Mouse (Mus musculus) left cerebral cortex, postnatal 14 days (tissue): ENCODE data around the gene Vwa3b. TPM values are rescaled to one million over a fixed set of nuclear protein-coding genes. Genes with fewer than 3 reads are reported as not detected.
"Not testable (repeated sequence)": the region's sequence is repeated elsewhere in the genome, so short reads cannot be mapped to it uniquely, and the experiment has no call there.

Experiments used
- DNase-seq, 2 experiments: peaks; one replicate each; pipeline ENCODE4 v3.0.0; 2021 to 2022; ENCODE audit warnings: low spot score in 2 of 2, mixed read lengths in 1 of 2
- intact Hi-C: fragments of 180-260 bp; cut with DNase I; formaldehyde crosslinking; loops from one replicate; pipeline ENCODE4 v1.15.1; 2025
- total RNA-seq, 2 experiments: library from RNA; stranded (reverse); gene quantifications; 2 replicates each; pipeline ENCODE4 v1.2.3; 2021

Gene Vwa3b
- total RNA-seq, 2 experiments from 2014 or later: 1.8 to 3.2 TPM

DNA sequence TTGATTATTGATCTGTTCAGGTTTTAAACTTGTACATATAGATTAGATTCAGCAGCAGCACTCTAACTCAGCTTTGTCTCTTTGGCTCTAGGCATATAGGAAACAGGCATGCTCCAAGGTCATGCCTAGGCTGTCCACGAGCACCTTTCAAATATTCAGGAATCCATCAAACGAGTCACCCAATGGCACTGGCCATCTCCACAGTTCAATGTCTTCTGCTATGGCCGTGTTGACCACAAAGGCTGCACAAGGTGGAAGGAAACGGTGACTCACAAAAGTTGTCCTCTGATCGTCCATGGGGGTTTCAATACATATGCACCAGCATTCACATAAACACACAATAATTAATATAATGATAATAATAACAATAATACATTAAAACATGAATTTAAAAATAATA lies 21.4 kb upstream of the Vwa3b start:
- no peak for DNase-seq
- intact Hi-C loops: no loop called here

DNA sequence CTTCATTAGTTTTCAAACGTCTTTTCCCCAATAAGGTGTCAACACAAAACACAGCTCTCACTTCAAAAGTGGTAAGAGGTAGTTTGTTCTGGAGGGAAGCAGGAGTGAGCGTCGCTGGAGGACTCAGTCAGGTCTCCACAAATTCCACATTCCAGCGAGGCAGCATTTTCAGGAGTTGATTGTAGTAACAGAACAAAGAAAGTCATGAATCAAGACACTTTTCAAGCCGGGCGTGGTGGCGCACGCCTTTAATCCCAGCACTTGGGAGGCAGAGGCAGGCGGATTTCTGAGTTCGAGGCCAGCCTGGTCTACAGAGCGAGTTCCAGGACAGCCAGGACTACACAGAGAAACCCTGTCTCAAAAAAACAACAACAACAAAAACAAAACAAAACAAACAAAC lies 19.9 kb upstream of the Vwa3b start:
- DNase-seq, intact Hi-C loops: not testable (repeated sequence)

DNA sequence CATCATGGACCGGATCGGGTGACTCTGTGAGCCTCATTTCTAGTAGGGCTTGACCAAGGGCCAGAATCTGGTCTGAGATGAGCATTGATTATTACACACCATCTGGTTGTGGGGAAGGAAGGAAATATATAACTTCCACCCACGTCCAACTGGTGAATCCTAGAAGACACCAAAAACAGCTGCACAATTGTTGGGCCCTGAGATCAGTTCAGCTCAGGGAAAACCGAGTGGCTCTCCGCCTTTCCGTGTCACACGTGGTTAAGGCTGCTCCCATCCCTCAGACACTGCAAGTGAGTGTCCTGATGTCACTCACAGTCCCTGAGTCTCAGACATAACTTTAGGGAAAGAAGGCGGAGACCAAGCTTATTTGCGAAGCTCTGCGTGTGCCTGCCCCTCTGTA lies 16.5 kb upstream of the Vwa3b start:
- DNase-seq: peak in 1 of 2 experiments; percentile 6
- intact Hi-C loops: no loop called here

DNA sequence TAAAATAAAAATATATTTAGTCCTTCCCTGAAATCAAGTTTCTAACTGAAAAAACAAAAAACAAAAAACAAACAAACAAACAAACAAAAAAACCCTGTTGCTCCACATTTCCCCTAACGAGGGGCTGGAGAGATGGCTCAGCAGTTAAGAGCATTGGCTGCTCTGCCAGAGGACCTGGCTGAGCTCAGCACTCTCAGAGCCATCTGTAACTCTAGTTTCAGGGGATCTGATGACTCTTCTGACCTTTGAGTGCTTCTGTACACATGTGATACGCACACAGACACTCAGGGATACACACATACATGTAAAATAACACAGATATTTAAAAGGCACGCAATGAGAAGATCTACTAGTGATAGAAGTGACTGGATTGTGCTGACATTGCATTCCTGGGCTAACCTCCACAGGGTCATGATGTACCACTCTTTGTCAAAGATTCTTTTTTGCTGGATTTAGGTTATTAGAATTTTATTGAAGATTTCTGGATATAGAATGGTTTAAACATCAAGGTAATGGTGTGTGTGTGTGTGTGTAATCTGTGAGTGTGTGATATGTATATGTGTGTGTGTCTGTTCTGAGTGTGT lies 14.7 kb upstream of the Vwa3b start:
- intact Hi-C loops: no loop called here
- no peak for DNase-seq

DNA sequence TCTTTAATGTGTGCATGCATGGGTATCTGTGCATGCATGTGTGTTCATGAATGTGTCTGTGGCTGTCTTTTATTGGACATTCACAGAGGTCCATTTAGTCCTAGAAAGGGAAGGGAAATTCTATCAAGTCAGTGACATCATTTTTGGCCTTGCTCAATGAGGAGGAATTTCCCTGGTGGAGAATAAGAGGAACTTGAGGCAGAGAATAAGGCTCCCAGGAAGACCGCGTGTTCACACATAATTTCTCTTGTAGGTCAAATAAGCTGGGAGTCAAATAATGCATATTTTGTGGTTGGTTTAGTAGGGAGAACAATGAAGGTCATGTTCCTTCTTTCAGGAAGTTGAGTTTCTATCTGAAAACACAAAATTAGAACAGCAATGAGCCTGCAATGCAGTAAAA lies 13.4 kb upstream of the Vwa3b start:
- DNase-seq: no peak
- intact Hi-C loops: no loop called here

DNA sequence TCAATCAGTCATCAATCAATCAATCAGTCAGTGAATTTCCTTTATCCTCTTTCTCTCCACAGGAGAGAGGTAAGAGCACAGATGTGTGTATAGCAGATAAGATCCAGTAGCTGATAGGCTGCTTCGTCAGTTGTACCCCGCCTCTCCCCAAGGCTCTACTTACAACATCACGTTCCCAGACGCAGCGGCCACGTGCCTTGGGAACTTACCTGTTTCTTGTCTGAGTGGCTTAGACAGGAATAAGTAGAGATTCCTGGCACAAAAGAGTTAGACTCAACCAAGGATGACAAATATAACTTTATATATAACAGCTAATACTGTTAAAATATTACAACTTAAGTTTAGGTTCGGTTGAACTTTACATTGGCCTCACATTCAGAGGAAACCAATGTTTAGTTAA lies 12.7 kb upstream of the Vwa3b start:
- intact Hi-C loops: no loop called here
- DNase-seq: peak in 1 of 2 experiments; percentile 42

DNA sequence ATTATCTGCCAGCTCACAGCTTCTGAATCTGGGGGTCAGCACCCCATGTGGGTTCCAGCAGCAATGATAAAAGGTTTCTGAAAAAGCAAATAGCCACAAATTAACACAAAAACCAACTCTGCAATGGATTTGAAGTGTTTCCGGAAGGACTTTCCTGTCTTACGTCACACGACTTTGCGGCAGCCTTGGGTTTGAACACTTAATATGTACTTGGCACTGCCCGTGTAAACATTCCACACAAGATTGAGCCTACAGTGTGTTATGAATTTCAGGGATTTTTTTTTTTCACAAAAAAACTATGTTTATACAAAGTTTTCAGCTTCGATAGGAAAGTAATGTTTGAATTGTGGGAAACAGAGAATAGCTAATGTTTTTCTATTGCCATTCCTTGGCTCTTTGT lies 7.4 kb upstream of the Vwa3b start:
- no peak for DNase-seq
- intact Hi-C loops: no loop called here

DNA sequence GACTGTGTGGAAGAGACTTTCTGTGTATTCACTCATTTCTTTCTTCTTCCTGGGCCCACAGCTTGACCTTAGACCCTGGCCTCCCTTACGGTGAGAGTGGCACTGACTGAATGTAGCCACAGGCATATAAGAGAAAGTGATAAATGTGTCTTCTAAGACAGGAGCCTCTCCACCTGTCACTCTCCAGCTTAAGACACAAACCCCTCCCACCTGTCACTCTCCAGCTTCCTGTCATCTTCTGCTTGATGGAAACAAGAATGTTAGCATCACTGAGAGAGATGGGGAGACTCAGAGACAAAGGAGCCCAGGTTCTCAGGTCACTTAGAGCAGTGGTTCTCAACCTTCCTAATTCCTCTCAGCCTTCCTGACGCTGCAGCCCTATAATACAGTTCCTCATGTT lies 3.7 kb upstream of the Vwa3b start:
- no peak for DNase-seq
- intact Hi-C loops: no loop called here

DNA sequence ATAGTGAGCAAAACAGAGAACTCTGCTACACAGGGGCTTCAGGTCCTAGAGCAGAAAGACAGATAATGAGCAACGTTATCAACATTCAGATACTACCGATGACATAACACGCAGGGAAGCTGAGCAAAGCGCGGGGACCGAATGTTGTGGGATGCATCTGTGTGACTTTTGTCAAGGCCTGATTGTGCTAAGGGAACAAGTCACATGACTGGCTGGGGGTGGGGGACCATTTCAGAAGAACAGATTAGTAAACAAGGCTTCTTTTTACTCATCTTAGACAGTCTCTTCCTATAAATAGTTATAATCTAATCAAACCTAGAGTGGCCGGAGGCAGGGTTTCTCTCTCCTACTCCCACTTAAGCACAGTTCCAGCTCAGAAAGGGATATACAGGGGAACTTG lies 1.7 kb upstream of the Vwa3b start:
- intact Hi-C loops: no loop called here
- no peak for DNase-seq

DNA sequence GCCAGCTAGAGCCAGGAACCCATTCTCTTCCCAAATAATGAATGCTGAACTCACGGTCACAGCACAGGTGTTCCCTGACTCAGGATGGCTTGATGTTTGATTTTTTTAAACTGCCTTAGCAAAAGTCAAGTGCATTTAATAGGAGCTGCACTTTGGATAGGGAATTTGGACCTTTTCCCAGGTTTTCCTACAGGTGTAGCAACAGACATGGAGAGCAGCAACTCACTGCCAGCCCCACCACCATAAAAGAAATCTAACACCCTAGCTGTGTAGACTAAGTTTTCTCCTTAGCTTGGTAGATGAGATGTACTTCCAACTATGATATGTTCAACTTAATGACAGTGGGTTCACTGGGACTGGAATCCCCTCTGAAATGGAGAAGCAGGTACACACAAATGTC lies 1.0 kb upstream of the Vwa3b start:
- intact Hi-C loops: no loop called here

DNA sequence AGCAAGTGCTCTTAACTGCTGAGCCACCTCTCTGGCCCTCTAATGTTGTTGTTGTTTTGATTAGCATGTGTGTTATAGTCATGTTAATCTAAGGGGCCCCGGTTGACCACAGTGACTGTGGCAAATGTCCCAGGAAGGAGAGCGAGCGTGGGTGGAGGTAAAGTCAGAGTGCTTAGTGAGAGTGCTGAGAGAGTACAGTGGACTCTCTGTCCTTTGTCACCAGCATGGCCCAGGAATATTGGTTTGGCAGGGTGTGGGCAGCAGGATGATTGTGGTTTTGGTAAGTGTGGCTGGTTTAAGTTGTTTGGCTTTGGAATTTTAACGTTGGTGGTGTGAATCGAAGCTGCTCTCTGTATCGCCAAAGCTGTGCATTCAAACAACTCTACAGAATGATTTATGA lies 470 bp downstream of the Vwa3b start:
- DNase-seq: no peak
- intact Hi-C loops: no loop called here

More for the DNA sequence above, 1.0 kb upstream of the Vwa3b start:
- no peak for DNase-seq

DNA sequence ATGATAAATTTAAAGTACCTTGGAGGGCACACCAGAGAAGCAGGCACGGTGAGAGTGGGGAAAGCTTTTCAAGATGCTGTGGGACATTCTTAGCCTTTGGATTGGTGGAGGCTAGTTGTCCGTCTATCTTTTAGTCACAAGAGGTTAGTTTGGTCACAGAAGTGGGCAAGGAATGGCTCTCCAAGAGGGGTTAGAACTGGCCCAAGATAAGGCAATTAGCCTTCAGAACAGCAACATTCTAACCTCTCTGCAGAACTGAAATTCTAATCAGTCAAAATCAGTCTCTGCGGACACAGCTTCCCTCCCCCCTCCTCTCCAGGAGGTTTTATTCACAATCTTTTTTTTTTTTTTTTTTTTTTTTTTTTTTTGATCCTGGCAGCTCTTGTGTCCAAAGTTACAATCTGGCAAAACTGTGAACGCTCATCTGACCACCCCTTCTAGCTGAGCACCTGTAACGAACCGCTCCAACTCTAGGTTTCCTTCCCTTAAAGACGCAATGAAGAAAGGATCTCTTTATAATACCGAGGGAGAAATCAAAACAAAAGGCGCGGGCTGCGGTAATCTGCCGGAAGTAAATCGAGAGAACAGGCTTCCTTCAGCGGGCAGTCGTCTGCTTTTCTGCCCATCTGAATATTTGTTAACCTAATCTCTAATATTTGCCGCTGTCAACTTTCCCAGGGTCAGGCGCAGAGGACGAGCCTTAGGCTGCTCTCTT lies 2.2 kb downstream of the Vwa3b start:
- no peak for DNase-seq
- intact Hi-C loops: no loop called here

DNA sequence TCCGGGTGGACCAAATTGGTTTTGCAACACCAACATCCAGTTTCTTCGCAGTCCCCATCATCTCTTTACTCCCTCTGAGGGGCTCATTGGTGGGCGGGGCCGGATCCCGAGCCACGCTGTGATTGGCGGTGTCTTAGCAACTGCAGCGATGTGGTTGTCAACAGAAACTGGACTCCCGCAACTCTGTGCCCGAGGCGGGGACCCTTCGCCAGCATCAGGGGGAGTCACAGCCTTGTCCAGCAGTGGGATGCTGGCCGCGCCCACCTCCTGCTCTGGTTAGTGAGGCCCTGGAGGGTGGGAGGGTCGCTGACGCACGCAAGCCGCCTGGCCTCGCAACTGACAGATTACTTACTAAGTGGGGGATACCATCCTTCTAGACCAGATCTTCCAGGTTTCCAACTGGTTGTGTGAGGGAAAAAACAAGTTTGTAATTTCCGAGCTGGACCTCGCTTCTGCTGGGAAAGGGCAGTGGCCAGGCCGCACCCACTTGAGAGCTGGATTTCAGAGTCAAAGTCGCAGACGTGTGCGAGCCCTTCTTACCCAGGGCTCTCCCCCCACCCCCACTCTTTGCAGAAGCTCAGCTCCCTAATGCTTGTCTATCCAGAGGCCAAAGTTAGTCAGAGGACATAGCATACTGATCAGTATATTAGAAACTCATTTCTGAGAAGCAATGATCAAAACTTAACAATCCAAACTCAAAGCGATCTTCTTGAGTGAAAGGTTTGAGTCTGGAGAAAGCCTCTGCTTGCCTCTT lies 2.9 kb downstream of the Vwa3b start:
- intact Hi-C loops: no loop called here
- peak; percentile 59 to 64 for DNase-seq

DNA sequence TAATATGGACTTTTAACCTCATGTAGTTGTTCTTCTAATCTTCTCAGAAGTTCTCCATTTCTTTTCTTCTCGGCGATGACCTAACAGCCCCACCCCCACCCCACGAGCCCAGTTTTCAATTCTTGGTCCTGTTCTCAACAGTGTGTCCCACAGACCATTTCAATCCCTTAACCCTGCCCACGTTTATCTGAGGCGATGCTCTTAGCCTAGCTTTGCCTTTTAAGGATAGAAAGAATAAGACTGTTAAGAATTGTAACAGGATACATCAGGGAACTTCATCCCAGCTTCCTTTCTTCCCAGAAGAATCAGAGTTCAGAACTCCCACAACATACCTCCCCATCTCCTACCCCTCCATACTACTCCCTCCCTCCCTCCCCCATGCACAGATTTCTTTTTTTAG lies 3.5 kb downstream of the Vwa3b start:
- intact Hi-C loops: no loop called here
- DNase-seq: no peak

DNA sequence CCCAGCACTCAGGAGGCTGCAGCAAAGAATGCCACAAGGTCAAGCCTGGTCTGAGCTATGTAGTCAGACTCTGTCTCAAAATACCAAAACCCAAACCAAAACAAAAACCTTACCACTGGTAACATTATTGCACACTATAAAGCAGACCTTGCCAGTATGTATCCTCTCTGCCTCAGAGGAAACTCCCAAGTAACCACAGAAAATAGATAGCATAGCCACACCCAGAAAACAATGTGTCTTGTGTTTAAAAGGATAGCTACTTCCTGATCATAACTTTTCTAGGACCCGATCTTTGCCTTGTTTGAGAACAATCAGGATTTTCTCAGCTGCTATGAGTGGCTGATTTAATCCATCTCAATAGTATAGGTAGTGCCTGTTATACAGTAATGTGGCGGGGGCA lies 4.3 kb downstream of the Vwa3b start:
- intact Hi-C loops: no loop called here
- DNase-seq: no peak

DNA sequence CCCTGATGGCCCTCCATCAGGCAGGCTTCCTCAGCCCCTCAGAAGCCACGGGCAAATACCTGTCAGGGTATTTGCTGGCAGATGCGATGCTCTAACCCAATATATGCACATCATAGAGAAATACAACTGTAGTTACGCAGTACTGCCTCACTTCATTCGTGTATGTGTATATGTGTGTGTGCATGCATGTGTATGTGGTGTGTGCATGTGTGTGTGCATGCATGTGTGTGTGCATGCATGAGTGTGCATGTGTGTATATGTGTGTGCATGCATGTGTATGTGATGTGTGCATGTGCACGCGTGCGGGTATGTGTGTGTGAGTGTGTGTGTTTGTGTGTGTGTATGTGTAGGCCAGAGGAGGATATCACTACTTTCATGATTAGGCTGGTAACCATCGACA lies 9.5 kb downstream of the Vwa3b start:
- intact Hi-C loops: no loop called here

DNA sequence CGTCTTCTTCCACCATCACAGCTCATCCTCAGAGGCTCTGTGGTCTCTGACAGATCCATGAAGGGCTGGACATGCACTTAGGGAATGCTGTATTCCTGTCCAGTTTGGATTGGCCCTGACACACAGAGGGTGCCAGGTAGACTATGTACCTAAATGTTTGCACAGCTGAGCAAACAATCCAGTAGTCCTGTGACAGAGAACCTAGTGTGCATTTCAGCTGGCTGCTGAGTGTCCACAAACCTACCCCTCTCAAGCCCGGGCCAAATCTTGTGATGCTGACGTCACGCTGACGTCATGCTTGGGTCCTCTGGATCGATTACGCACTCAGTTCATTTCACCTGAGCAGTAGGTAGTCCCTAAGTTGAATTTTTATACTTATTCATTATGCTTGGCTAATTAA lies 14.7 kb downstream of the Vwa3b start:
- no peak for DNase-seq
- intact Hi-C loops: no loop called here

More for the DNA sequence above, 9.5 kb downstream of the Vwa3b start:
- DNase-seq: no peak

DNA sequence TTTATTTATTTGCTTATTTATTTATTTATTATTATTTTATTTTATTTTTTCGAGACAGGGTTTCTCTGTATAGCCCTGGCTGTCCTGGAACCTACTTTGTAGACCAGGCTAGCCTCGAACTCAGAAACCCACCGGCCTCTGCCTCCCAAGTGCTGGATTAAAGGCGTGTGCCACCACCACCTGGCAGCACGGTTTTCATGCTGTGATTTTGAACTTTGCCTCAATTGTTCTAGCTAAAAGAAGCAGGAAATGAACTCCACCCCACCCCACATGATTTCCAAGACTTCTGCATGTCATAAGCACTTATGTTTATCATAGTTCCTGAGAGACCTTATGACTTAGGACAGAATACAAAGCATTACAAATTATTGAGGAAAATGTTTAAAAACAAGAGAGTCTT lies 15.5 kb downstream of the Vwa3b start:
- intact Hi-C loops: no loop called here

DNA sequence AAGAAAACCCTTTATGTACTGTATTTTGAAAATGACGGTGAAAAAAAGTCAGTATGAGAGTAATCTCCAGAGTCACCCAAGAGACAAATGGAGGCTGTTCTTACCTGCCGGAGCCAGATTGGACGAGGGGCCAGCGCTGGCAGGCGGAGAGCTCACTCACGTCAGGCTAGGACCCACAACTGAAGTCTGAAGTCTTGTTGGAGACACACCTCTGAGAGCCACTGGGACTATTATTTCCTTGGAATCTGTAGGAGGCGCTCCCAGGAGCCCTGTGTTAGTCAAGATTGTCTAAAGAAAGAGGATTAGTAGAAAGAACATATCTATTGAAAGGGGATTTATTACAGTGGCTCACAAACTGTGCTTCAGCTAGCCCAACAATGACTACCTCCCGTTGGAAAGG lies 16.4 kb downstream of the Vwa3b start:
- intact Hi-C loops: no loop called here

More for the DNA sequence above, 15.5 kb downstream of the Vwa3b start:
- no peak for DNase-seq

DNA sequence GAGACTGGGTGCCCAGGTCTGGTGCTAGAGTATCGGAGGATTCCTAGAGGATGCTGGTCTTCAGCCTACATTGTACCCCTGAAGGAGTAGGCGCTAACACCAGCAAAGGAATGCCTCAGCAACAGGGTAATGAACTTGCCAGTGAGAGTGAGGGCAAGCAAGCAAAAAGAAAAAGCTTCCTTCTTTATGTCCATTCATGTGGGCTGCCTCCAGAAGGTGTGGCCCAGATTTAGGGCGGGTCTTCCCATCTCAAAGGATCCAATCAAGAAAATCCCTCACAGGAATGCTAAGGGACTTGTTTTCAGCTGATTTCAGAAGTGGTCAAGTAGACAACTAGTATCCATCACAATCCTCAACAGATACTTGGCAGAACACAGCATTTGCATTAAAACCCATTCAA lies 16.8 kb downstream of the Vwa3b start:
- no peak for DNase-seq
- intact Hi-C loops: no loop called here

More for the DNA sequence above, 16.4 kb downstream of the Vwa3b start:
- no peak for DNase-seq

DNA sequence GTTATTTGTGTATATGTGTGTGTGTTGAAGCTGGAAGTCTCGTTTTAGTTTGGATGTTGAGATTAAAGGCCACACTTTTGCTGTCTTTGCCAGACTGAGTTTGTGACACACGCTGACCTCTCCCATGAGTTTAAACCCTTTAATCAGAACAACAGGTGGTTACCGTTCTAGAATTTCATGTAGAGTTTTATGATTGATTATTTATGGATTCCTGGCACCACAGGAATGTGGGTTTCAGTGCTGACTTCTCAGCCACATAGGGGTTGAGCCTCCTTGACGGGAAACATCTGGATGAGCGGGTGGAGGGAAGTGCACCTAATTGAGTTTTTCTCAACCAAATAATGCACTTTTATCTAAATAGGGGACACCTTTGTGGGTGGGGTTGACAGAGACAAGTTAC lies 19.1 kb downstream of the Vwa3b start:
- DNase-seq: no peak
- intact Hi-C loops: no loop called here
